Mouse (Mus musculus): ENCODE measurements at regions not wholly inside any gene's neighbourhood (a gene's known extent, or its start where the extent isn't known, plus 50 kb on each side); places are given as distances from the start of the nearest gene placed in this dataset.

DNA sequence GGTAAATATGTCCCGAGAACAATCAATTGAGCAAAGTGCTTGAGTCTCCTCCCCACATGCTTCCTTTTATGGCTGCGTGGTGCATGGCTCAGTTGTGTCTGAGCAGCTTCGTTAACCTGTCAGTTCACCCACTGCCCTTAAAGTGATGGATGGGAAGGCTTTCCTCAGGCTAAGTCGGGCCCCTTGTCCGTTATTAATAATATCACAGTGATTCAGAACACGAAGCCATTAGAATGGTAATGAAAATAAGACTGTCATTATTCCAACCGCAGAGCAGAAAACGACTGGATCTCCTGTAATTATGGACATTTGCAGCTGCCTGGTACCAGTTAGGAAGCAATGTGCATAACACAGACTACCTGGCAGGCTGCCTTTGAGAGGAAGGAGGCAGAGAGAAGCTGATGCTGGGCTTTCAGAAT is 375.9 kb downstream of the Med10 start:
- H3K4me3 ChIP-seq (ENCODE audit: low read length), result no peak overlapping the region
- WGBS, result 7% methylated on average over 8 of the region's 8 CpGs
- no peaks in the 10 kb centered on the region for H3K36me3 ChIP-seq (ENCODE audit: insufficient read depth, low read length)
- H3K27ac ChIP-seq (ENCODE audit: low read length), result no peak overlapping the region
- peak overlapping the region; percentile 19 for H3K4me2 ChIP-seq (replicated peaks; ENCODE audit: low read depth, low read length)
- no peak overlapping the region for H3K9ac ChIP-seq (replicated peaks; ENCODE audit: low read length)
- ATAC-seq (ENCODE audit: low FRiP score, low TSS enrichment), result no peak
- no peaks in the 10 kb centered on the region for H3K9me3 ChIP-seq (ENCODE audit: low read length)
- H3K4me1 ChIP-seq (ENCODE audit: insufficient read depth, low read length), result peaks cover 8% of the 10 kb centered on the region; the same call in 1 of the 2 replicates
- H3K27me3 ChIP-seq (ENCODE audit: insufficient read depth, low read length), result no peaks in the 10 kb centered on the region

GRCm38 (mm10) chr13:70190978-70191377 is 388.8 kb downstream of the Med10 start:
- 61% methylated on average over 4 of the region's 4 CpGs for WGBS
- Histone ChIP-seq H3K36me3 (ENCODE audit: insufficient read depth, low read length) (no peaks in the 10 kb centered on the region), H3K4me1 (ENCODE audit: insufficient read depth, low read length) (no peaks in the 10 kb centered on the region), H3K9ac (replicated peaks; ENCODE audit: low read length) (no peak overlapping the region), H3K4me2 (replicated peaks; ENCODE audit: low read depth, low read length) (no peak overlapping the region), H3K9me3 (ENCODE audit: low read length) (no peaks in the 10 kb centered on the region), H3K27me3 (ENCODE audit: insufficient read depth, low read length) (no peaks in the 10 kb centered on the region), H3K27ac (ENCODE audit: low read length) (no peak overlapping the region), H3K4me3 (ENCODE audit: low read length) (no peak overlapping the region)
- no peak for ATAC-seq (ENCODE audit: low FRiP score, low TSS enrichment)

- Histone ChIP-seq H3K27me3 (ENCODE audit: insufficient read depth, low read length) (no peaks in the 10 kb centered on the region), H3K4me3 (ENCODE audit: low read length) (no peak overlapping the region), H3K9ac (replicated peaks; ENCODE audit: low read length) (no peak overlapping the region), H3K4me2 (replicated peaks; ENCODE audit: low read depth, low read length) (no peak overlapping the region), H3K9me3 (ENCODE audit: low read length) (no peaks in the 10 kb centered on the region), H3K4me1 (ENCODE audit: insufficient read depth, low read length) (no peaks in the 10 kb centered on the region), H3K36me3 (ENCODE audit: insufficient read depth, low read length) (no peaks in the 10 kb centered on the region), H3K27ac (ENCODE audit: low read length) (no peak overlapping the region)
- no peak for ATAC-seq (ENCODE audit: low FRiP score, low TSS enrichment)
- WGBS, result 81% methylated on average over 11 of the region's 13 CpGs
These were observed 390.2 kb downstream of the Med10 start for GRCm38 (mm10) chr13:70192101-70193025.

DNA sequence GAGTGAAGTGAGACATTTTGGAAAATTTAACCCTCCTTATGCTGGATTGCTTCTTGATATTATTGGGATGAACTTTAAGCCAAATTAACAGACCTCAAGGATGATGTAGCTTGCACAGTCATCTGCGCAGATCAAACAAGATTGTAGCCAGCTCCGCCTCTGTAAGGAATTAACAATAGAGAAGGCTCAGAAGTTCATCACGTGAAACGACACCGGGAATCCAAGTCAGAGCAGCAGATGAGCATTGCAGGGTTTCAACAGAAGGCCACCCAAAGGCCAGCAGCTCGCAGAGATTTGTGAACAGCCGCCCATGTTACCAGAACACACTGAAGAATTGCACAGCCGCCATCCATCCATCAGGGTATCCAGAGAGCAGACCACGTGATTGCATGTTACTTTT is 391.1 kb downstream of the Med10 start:
- 87% methylated on average over 9 of the region's 9 CpGs for WGBS
- no peaks in the 10 kb centered on the region for H3K4me1 ChIP-seq (ENCODE audit: insufficient read depth, low read length)
- no peak overlapping the region for H3K27ac ChIP-seq (ENCODE audit: low read length)
- H3K4me3 ChIP-seq (ENCODE audit: low read length), result no peak overlapping the region
- H3K9ac ChIP-seq (replicated peaks; ENCODE audit: low read length), result no peak overlapping the region
- H3K9me3 ChIP-seq (ENCODE audit: low read length), result no peaks in the 10 kb centered on the region
- H3K4me2 ChIP-seq (replicated peaks; ENCODE audit: low read depth, low read length), result no peak overlapping the region
- no peaks in the 10 kb centered on the region for H3K36me3 ChIP-seq (ENCODE audit: insufficient read depth, low read length)
- H3K27me3 ChIP-seq (ENCODE audit: insufficient read depth, low read length), result no peaks in the 10 kb centered on the region
- no peak for ATAC-seq (ENCODE audit: low FRiP score, low TSS enrichment)

GRCm38 (mm10) chr13:70195854-70196253 is 393.7 kb downstream of the Med10 start:
- Histone ChIP-seq H3K36me3 (ENCODE audit: insufficient read depth, low read length) (no peaks in the 10 kb centered on the region), H3K27me3 (ENCODE audit: insufficient read depth, low read length) (no peaks in the 10 kb centered on the region), H3K4me3 (ENCODE audit: low read length) (no peak overlapping the region), H3K4me1 (ENCODE audit: insufficient read depth, low read length) (no peaks in the 10 kb centered on the region), H3K9me3 (ENCODE audit: low read length) (no peaks in the 10 kb centered on the region), H3K4me2 (replicated peaks; ENCODE audit: low read depth, low read length) (no peak overlapping the region), H3K27ac (ENCODE audit: low read length) (no peak overlapping the region), H3K9ac (replicated peaks; ENCODE audit: low read length) (no peak overlapping the region)
- ATAC-seq (ENCODE audit: low FRiP score, low TSS enrichment), result no peak
- WGBS, result 88% methylated on average over 4 of the region's 4 CpGs

- Histone ChIP-seq H3K4me3 (ENCODE audit: low read length) (no peak overlapping the region), H3K27ac (ENCODE audit: low read length) (no peak overlapping the region), H3K36me3 (ENCODE audit: insufficient read depth, low read length) (no peaks in the 10 kb centered on the region), H3K4me2 (replicated peaks; ENCODE audit: low read depth, low read length) (no peak overlapping the region), H3K9me3 (ENCODE audit: low read length) (no peaks in the 10 kb centered on the region), H3K27me3 (ENCODE audit: insufficient read depth, low read length) (no peaks in the 10 kb centered on the region), H3K9ac (replicated peaks; ENCODE audit: low read length) (no peak overlapping the region), H3K4me1 (ENCODE audit: insufficient read depth, low read length) (no peaks in the 10 kb centered on the region)
- no peak for ATAC-seq (ENCODE audit: low FRiP score, low TSS enrichment)
- WGBS, result 86% methylated on average over 4 of the region's 4 CpGs
These were observed 396.4 kb downstream of the Med10 start for GRCm38 (mm10) chr13:70198638-70199037.

- H3K9ac ChIP-seq (replicated peaks; ENCODE audit: low read length), result no peak overlapping the region
- H3K27me3 ChIP-seq (ENCODE audit: insufficient read depth, low read length), result no peaks in the 10 kb centered on the region
- no peak overlapping the region for H3K4me2 ChIP-seq (replicated peaks; ENCODE audit: low read depth, low read length)
- no peak overlapping the region for H3K4me3 ChIP-seq (ENCODE audit: low read length)
- H3K4me1 ChIP-seq (ENCODE audit: insufficient read depth, low read length), result no peaks in the 10 kb centered on the region
- no peaks in the 10 kb centered on the region for H3K36me3 ChIP-seq (ENCODE audit: insufficient read depth, low read length)
- ATAC-seq (ENCODE audit: low FRiP score, low TSS enrichment), result no peak
- H3K9me3 ChIP-seq (ENCODE audit: low read length), result no peaks in the 10 kb centered on the region
- H3K27ac ChIP-seq (ENCODE audit: low read length), result no peak overlapping the region
- WGBS, result 95% methylated on average over 1 of the region's 1 CpGs
These were observed 396.9 kb downstream of the Med10 start for GRCm38 (mm10) chr13:70199087-70199486.

- no peaks in the 10 kb centered on the region for H3K4me1 ChIP-seq (ENCODE audit: insufficient read depth, low read length)
- no peaks in the 10 kb centered on the region for H3K27me3 ChIP-seq (ENCODE audit: insufficient read depth, low read length)
- WGBS, result 50% methylated on average over 7 of the region's 7 CpGs
- no peak overlapping the region for H3K4me2 ChIP-seq (replicated peaks; ENCODE audit: low read depth, low read length)
- no peaks in the 10 kb centered on the region for H3K9me3 ChIP-seq (ENCODE audit: low read length)
- H3K9ac ChIP-seq (replicated peaks; ENCODE audit: low read length), result no peak overlapping the region
- ATAC-seq (ENCODE audit: low FRiP score, low TSS enrichment), result no peak
- H3K4me3 ChIP-seq (ENCODE audit: low read length), result no peak overlapping the region
- no peaks in the 10 kb centered on the region for H3K36me3 ChIP-seq (ENCODE audit: insufficient read depth, low read length)
- H3K27ac ChIP-seq (ENCODE audit: low read length), result no peak overlapping the region
These were observed 403.1 kb downstream of the Med10 start for GRCm38 (mm10) chr13:70205334-70205733.

GRCm38 (mm10) chr13:70210158-70210557 is 408.0 kb downstream of the Med10 start:
- ATAC-seq (ENCODE audit: low FRiP score, low TSS enrichment), result no peak
- H3K9me3 ChIP-seq (ENCODE audit: low read length), result no peaks in the 10 kb centered on the region
- H3K4me1 ChIP-seq (ENCODE audit: insufficient read depth, low read length), result no peaks in the 10 kb centered on the region; the same call in 1 of the 2 replicates
- no peaks in the 10 kb centered on the region for H3K36me3 ChIP-seq (ENCODE audit: insufficient read depth, low read length)
- no peaks in the 10 kb centered on the region for H3K27me3 ChIP-seq (ENCODE audit: insufficient read depth, low read length)
- no peak overlapping the region for H3K4me2 ChIP-seq (replicated peaks; ENCODE audit: low read depth, low read length)
- no peak overlapping the region for H3K4me3 ChIP-seq (ENCODE audit: low read length)
- no peak overlapping the region for H3K9ac ChIP-seq (replicated peaks; ENCODE audit: low read length)
- no peak overlapping the region for H3K27ac ChIP-seq (ENCODE audit: low read length)
- WGBS, result 73% methylated on average over 3 of the region's 3 CpGs

- H3K36me3 ChIP-seq (ENCODE audit: insufficient read depth, low read length), result no peaks in the 10 kb centered on the region
- H3K9ac ChIP-seq (replicated peaks; ENCODE audit: low read length), result no peak overlapping the region
- no peaks in the 10 kb centered on the region for H3K27me3 ChIP-seq (ENCODE audit: insufficient read depth, low read length)
- no peak for ATAC-seq (ENCODE audit: low FRiP score, low TSS enrichment)
- H3K4me2 ChIP-seq (replicated peaks; ENCODE audit: low read depth, low read length), result no peak overlapping the region
- no peak overlapping the region for H3K4me3 ChIP-seq (ENCODE audit: low read length)
- H3K9me3 ChIP-seq (ENCODE audit: low read length), result no peaks in the 10 kb centered on the region
- 72% methylated on average over 3 of the region's 3 CpGs for WGBS
- no peaks in the 10 kb centered on the region; the same call in 1 of the 2 replicates for H3K4me1 ChIP-seq (ENCODE audit: insufficient read depth, low read length)
- no peak overlapping the region; the same call in 1 of the 2 replicates for H3K27ac ChIP-seq (ENCODE audit: low read length)
These were observed 410.8 kb downstream of the Med10 start for GRCm38 (mm10) chr13:70213017-70213416.
